Mouse (Mus musculus) MEL (cell line): ENCODE results near the gene Cct3. TPM values are rescaled to one million over a fixed set of nuclear protein-coding genes. Genes with fewer than 3 reads are reported as not detected.
"Not testable (repeated sequence)": the region's sequence is repeated elsewhere in the genome, so short reads cannot be mapped to it uniquely, and the experiment has no call there.

ENCODE experiments used
- DNase-seq: peaks from one replicate; pipeline ENCODE4 v3.0.0; 2011; ENCODE audit warnings: low read depth, low spot score
- H3K27ac ChIP-seq: 2 replicates; pipeline ENCODE4 v1.5.1; 2012; ENCODE audit warnings: low read depth, mild to moderate bottlenecking, control low read depth, low read length, moderate library complexity; ENCODE audit not compliant: control insufficient read depth
- H3K27me3 ChIP-seq, 2 experiments: fragments of 150-350 bp in 1 of 2; sonication (generic) in 1 of 2; 2 replicates each; pipeline ENCODE4 v1.6.1; 2012; ENCODE audit warnings: low read length in 2 of 2, mild to moderate bottlenecking in 2 of 2, improper control_type of control experiment in 1 of 2, moderate library complexity in 1 of 2; ENCODE audit not compliant: insufficient read depth in 2 of 2, control insufficient read depth in 1 of 2
- H3K36me3 ChIP-seq, 2 experiments: 2 replicates each; pipeline ENCODE4 v1.6.1; 2012 to 2014; ENCODE audit warnings: low read length in 2 of 2, improper control_type of control experiment in 1 of 2, inconsistent platforms in 1 of 2, mild to moderate bottlenecking in 1 of 2; ENCODE audit not compliant: insufficient read depth in 2 of 2, control insufficient read depth in 1 of 2
- H3K4me1 ChIP-seq, 2 experiments: fragments of 150-350 bp in 1 of 2; sonication (generic) in 1 of 2; 2 replicates each; pipeline ENCODE4 v1.6.1; 2012; ENCODE audit warnings: low read length in 2 of 2, improper control_type of control experiment in 1 of 2, mild to moderate bottlenecking in 1 of 2; ENCODE audit not compliant: insufficient read depth in 2 of 2, control insufficient read depth in 1 of 2
- H3K4me3 ChIP-seq, 2 experiments: fragments of 150-350 bp in 1 of 2; sonication (generic) in 1 of 2; 2 replicates each; pipeline ENCODE4 v1.5.1; 2012; ENCODE audit warnings: low read depth in 2 of 2, low read length in 2 of 2, mild to moderate bottlenecking in 2 of 2, moderate library complexity in 2 of 2, control low read depth in 1 of 2, improper control_type of control experiment in 1 of 2; ENCODE audit not compliant: control insufficient read depth in 1 of 2, insufficient read depth in 1 of 2
- H3K79me2 ChIP-seq: 2 replicates; pipeline ENCODE4 v1.6.1; 2012; ENCODE audit warnings: mild to moderate bottlenecking, low read length, moderate library complexity; ENCODE audit not compliant: control insufficient read depth, poor library complexity, insufficient read depth
- H3K9ac ChIP-seq: 2 replicates; pipeline ENCODE4 v1.6.1; 2012; ENCODE audit warnings: low read depth, mild to moderate bottlenecking, control low read depth, low read length, moderate library complexity; ENCODE audit not compliant: control insufficient read depth, poor library complexity, severe bottlenecking
- H3K9me3 ChIP-seq: fragments of 150-350 bp; sonication (generic); replicated peaks from 2 replicates; pipeline ENCODE4 v1.6.1; 2012; ENCODE audit warnings: mild to moderate bottlenecking, low read length, improper control_type of control experiment, moderate library complexity; ENCODE audit not compliant: insufficient read depth
- BHLHE40 ChIP-seq: IDR thresholded peaks from 2 replicates; pipeline ENCODE4 v1.6.1; 2012; ENCODE audit warnings: low read depth, mild to moderate bottlenecking, inconsistent platforms, low read length, improper control_type of control experiment, borderline replicate concordance
- CHD2 ChIP-seq: IDR thresholded peaks from 2 replicates; pipeline ENCODE4 v1.6.1; 2011; ENCODE audit warnings: low read length, improper control_type of control experiment
- MAX ChIP-seq: IDR thresholded peaks from 2 replicates; pipeline ENCODE4 v1.6.1; 2011; ENCODE audit warnings: low read length, improper control_type of control experiment
- MEF2A ChIP-seq: IDR thresholded peaks from 2 replicates; pipeline ENCODE4 v1.6.1; 2014; ENCODE audit warnings: low read depth, mild to moderate bottlenecking, inconsistent platforms, low read length, improper control_type of control experiment; ENCODE audit not compliant: poor library complexity, insufficient replicate concordance, severe bottlenecking; ENCODE audit errors: extremely low read depth
- MYB ChIP-seq: IDR thresholded peaks from 2 replicates; pipeline ENCODE4 v1.6.1; 2011; ENCODE audit warnings: mild to moderate bottlenecking, low read depth, low read length, improper control_type of control experiment
- MYC ChIP-seq: IDR thresholded peaks from 2 replicates; pipeline ENCODE4 v1.6.1; 2011; ENCODE audit warnings: low read depth, mild to moderate bottlenecking, low read length, improper control_type of control experiment, moderate library complexity
- POLR2AphosphoS5 ChIP-seq: IDR thresholded peaks from 2 replicates; pipeline ENCODE4 v1.6.1; 2012; ENCODE audit warnings: low read depth, borderline replicate concordance, mild to moderate bottlenecking, inconsistent platforms, low read length, moderate library complexity, mixed read lengths
- USF2 ChIP-seq, 2 experiments: IDR thresholded peaks; 2 replicates each; pipeline ENCODE4 v1.6.1; 2011 to 2012; ENCODE audit warnings: improper control_type of control experiment in 2 of 2, low read length in 2 of 2, borderline replicate concordance in 1 of 2, inconsistent platforms in 1 of 2, low read depth in 1 of 2, mild to moderate bottlenecking in 1 of 2; ENCODE audit not compliant: insufficient read depth in 1 of 2
- ZNF384 ChIP-seq: IDR thresholded peaks from 2 replicates; pipeline ENCODE4 v1.6.1; 2012; ENCODE audit warnings: low read depth, mild to moderate bottlenecking, inconsistent platforms, low read length, improper control_type of control experiment
- polyA plus RNA-seq, 2 experiments: library from polyadenylated mRNA; stranded (reverse) in 1 of 2; unstranded in 1 of 2; fragments of >175 nt in 1 of 2; fragments of >200 nt in 1 of 2; gene quantifications; 2 replicates each; pipeline versions ENCODE4 v1.2.1 to v1.2.4; 2012; ENCODE audit warnings: low replicate concordance in 2 of 2, low read depth in 1 of 2; ENCODE audit not compliant: insufficient read length in 2 of 2, insufficient read depth in 1 of 2, missing spikeins in 1 of 2
- total RNA-seq: library from RNA; depleted of rRNA; stranded (reverse); fragments of 300-350 nt; gene quantifications from 2 replicates; pipeline ENCODE4 v1.2.3, GENCODE M21; 2012

Gene Cct3
- total and polyA plus RNA-seq, 3 experiments, result 777 to 1,549 (median 1,271) TPM

GRCm38 (mm10) chr3:88285565-88285895 is 11.4 kb upstream of the Cct3 start:
- not testable (repeated sequence) for H3K4me3 ChIP-seq, H3K4me1 ChIP-seq, H3K27me3 ChIP-seq, DNase-seq, H3K9ac ChIP-seq, H3K79me2 ChIP-seq, H3K27ac ChIP-seq, H3K36me3 ChIP-seq, H3K9me3 ChIP-seq
- TF ChIP-seq ZNF384, result peak; percentile 75

DNA sequence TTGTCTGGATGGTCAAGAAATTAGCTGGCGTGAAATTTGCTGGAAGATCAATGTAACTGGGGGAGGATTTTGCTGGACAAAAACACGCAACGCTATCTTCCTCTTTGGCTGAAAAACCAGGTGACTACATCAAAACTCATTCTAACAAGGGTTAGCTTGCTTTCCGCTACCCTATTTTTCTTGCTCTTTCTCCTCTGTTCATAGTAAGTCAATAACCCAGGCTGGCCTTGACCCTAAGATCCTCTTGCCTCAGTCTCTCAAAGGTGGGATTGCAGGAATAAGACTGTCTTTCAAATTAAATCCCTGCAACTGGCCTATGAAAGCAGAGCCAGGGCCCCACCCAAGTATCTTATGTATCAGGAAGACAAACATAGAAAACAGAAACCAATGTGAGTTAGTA is 9.8 kb upstream of the Cct3 start, which contains the start of gene Gm38392:
Gene Gm38392, minus strand, starts transcription at position 101 of the 400 bp plus-strand sequence.
- Histone ChIP-seq H3K9me3 (no peaks in the 10 kb centered on the region), H3K4me3 (no peak within 1 kb of the TSS), H3K36me3 (peaks cover 0 to 2% of the 10 kb centered on the region in 2 experiments; a peak in 1 of 4 replicates), H3K27me3 (no peaks in the 10 kb centered on the region), H3K79me2 (no peaks in the 10 kb centered on the region), H3K27ac (no peak within 1 kb of the TSS)
- TF ChIP-seq MAX (no peak), MEF2A (no peak), POLR2AphosphoS5 (no peak), MYB (no peak), MYC (no peak), USF2 (IDR thresholded peaks at IDR 0.05; ENCODE audit: borderline replicate concordance in 1 of 2, insufficient read depth in 1 of 2, low read depth in 1 of 2, low read length in 2 of 2) (no peak), BHLHE40 (no peak), CHD2 (no peak)
- TF ChIP-seq, all 39 proteins: peak for 0
- Histone ChIP-seq H3K4me1 (no peaks in the 10 kb centered on the region), H3K9ac (no peak within 1 kb of the TSS)
- no peak for DNase-seq

DNA sequence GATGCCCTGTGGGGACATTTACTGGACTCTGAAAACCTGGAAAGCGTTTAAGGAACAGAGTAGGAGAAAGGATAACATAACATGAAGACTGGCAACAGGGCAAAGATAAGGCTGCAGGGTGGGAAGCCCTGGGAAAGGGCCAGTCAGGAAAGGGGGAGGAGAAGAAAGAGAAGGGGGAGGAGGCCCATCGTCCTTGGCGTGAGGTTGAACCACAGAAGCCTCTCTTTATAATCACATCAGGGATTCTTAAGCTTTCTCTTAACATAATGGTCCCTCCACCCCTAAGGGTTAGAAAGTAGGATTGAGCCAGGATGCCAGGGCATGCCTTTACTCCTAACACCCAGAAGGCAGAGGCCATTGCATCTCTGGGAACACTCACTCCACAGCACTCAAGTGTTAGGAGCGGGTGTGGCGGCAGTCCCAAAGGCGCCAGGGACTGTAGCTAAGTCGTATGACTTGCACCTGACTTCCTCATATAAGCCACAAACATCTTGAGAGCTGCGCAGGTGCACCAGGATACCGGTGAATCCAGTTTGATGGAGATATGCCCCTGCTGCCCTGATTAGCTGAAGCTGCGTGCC is 8.7 kb upstream of the Cct3 start:
- not testable (repeated sequence) for H3K27me3 ChIP-seq, H3K36me3 ChIP-seq, H3K4me1 ChIP-seq, H3K4me3 ChIP-seq, H3K9ac ChIP-seq, H3K27ac ChIP-seq, H3K79me2 ChIP-seq, DNase-seq, H3K9me3 ChIP-seq
